Mouse (Mus musculus) E14TG2a.4 (cell line): ENCODE data around the gene Esrp2.

Experiments used
- H3K27me3 ChIP-seq: 2 replicates; pipeline ENCODE4 v1.6.1; 2014; ENCODE audit warnings: low read length, control low read depth; ENCODE audit not compliant: insufficient read depth
- H3K36me3 ChIP-seq: 2 replicates; pipeline ENCODE4 v1.6.1; 2014; ENCODE audit warnings: low read length, control low read depth; ENCODE audit not compliant: insufficient read depth
- H3K4me1 ChIP-seq: replicated peaks from 2 replicates; pipeline ENCODE4 v1.6.1; 2014; ENCODE audit warnings: low read depth, low read length, control low read depth
- H3K4me3 ChIP-seq: replicated peaks from 2 replicates; pipeline ENCODE4 v1.5.1; 2014; ENCODE audit warnings: mild to moderate bottlenecking, low read length
- H3K9me3 ChIP-seq: 2 replicates; pipeline ENCODE4 v1.6.1; 2014; ENCODE audit warnings: low read length, control low read depth
- CTCF ChIP-seq: conservative IDR thresholded peaks from 2 replicates; pipeline ENCODE4 v1.5.1; 2014; ENCODE audit warnings: low read length
- NANOG ChIP-seq: IDR thresholded peaks from 2 replicates; pipeline ENCODE4 v1.6.1; 2014; ENCODE audit warnings: borderline replicate concordance, low read length, mixed read lengths
- POU5F1 ChIP-seq: IDR thresholded peaks from 2 replicates; pipeline ENCODE4 v1.6.1; 2014; ENCODE audit warnings: low read length, borderline replicate concordance

Esrp2 gene

GRCm38 (mm10) chr8:106136156-106137130, at the start of gene Esrp2:
TSS of gene Esrp2 (minus strand) at chr8:106136974.
- H3K4me1 ChIP-seq: peaks cover 84% of the 10 kb centered on the region
- H3K4me3 ChIP-seq: peak within 1 kb of the TSS; percentile 83
- TF ChIP-seq POU5F1 (no peak), NANOG (no peak), CTCF (no peak)
- peaks cover 31% of the 10 kb centered on the region for H3K36me3 ChIP-seq
- peaks cover 40% of the 10 kb centered on the region for H3K27me3 ChIP-seq
- H3K9me3 ChIP-seq: no peaks in the 10 kb centered on the region

DNA sequence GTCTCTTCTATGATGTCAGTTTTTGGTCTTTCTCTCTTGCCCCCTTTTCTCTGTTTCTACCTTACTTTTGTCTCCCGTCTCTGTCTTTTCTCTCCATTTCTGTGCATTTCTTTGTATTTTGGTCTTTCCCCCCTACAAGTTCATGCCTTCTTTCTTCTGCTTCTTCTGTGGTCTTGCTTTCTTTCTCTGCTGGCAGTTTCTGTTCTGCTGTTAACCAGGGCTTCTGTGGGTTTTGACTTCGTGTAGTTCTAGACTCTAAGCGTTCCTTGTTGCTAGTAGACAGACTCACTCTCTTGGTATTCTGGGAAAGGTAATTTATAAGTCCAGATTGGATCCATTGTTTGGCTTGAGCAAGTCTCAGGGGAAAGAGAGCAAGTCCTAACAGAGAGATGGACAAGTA, 49.6 kb upstream of the Esrp2 start:
- Histone ChIP-seq H3K27me3 (no peaks in the 10 kb centered on the region), H3K36me3 (peaks cover 27% of the 10 kb centered on the region), H3K4me1 (no peaks in the 10 kb centered on the region), H3K9me3 (no peaks in the 10 kb centered on the region), H3K4me3 (no peak overlapping the region)
- TF ChIP-seq NANOG: no peak
- TF ChIP-seq POU5F1: no peak
- no peak for TF ChIP-seq CTCF

- TF ChIP-seq POU5F1 (no peak), NANOG (no peak), CTCF (no peak)
- no peaks in the 10 kb centered on the region for H3K4me1 ChIP-seq
Observed at GRCm38 (mm10) chr8:106185628-106186270, 49.0 kb upstream of the Esrp2 start.

GRCm38 (mm10) chr8:106178428-106178827, 41.7 kb upstream of the Esrp2 start:
- Histone ChIP-seq H3K4me1 (no peaks in the 10 kb centered on the region), H3K36me3 (peaks cover 7% of the 10 kb centered on the region), H3K9me3 (no peaks in the 10 kb centered on the region), H3K4me3 (no peak overlapping the region), H3K27me3 (no peaks in the 10 kb centered on the region)
- TF ChIP-seq NANOG (no peak), CTCF (no peak), POU5F1 (no peak)

More at GRCm38 (mm10) chr8:106185628-106186270, 49.0 kb upstream of the Esrp2 start:
- Histone ChIP-seq H3K36me3 (peaks cover 23% of the 10 kb centered on the region; the same call in 1 of the 2 replicates), H3K27me3 (no peaks in the 10 kb centered on the region), H3K4me3 (no peak overlapping the region), H3K9me3 (no peaks in the 10 kb centered on the region)

- H3K27me3 ChIP-seq: no peaks in the 10 kb centered on the region
- no peaks in the 10 kb centered on the region for H3K4me1 ChIP-seq
- no peak overlapping the region for H3K4me3 ChIP-seq
- TF ChIP-seq NANOG (no peak), CTCF (no peak), POU5F1 (no peak)
- peaks cover 7% of the 10 kb centered on the region for H3K36me3 ChIP-seq
- H3K9me3 ChIP-seq: no peaks in the 10 kb centered on the region
Observed at GRCm38 (mm10) chr8:106177594-106177993, 40.8 kb upstream of the Esrp2 start.

GRCm38 (mm10) chr8:106176891-106177290, 40.1 kb upstream of the Esrp2 start:
- no peak overlapping the region for H3K4me3 ChIP-seq
- H3K4me1 ChIP-seq: no peaks in the 10 kb centered on the region
- no peak for TF ChIP-seq NANOG
- TF ChIP-seq POU5F1: no peak
- TF ChIP-seq CTCF: no peak
- H3K9me3 ChIP-seq: no peaks in the 10 kb centered on the region
- H3K36me3 ChIP-seq: peaks cover 7% of the 10 kb centered on the region
- no peaks in the 10 kb centered on the region for H3K27me3 ChIP-seq

GRCm38 (mm10) chr8:106173566-106173965, 36.8 kb upstream of the Esrp2 start:
- Histone ChIP-seq H3K9me3 (no peaks in the 10 kb centered on the region), H3K36me3 (no peaks in the 10 kb centered on the region), H3K4me1 (peaks cover 12% of the 10 kb centered on the region), H3K27me3 (peaks cover 18% of the 10 kb centered on the region), H3K4me3 (no peak overlapping the region)
- TF ChIP-seq CTCF (no peak), NANOG (no peak), POU5F1 (no peak)

DNA sequence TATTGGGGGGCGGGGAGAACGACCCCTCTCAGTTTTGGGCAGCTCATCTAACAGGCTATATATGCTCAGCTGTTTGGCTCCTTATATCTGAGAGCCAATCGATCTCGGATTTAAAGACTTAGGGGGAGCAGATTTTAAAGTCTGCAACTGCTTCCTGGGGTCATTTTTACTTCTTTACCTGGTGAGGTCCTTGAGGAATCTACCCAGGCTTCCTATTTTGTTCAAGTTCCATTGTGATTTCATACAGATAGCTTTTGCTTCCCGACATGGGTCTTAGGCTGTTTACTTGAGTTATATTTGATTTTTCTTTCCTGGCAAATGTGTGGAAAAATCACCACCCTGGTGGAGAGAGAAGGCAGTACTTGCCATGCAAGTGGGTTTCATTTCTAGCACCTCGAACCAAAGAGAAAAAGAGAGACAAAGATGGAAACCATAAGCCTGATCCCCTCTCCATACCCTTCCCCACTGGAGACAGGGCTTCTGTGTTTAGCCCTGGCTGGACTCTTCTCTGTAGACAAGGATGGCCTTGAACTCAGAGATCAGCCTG, 33.2 kb upstream of the Esrp2 start:
- H3K36me3 ChIP-seq: peaks cover 4% of the 10 kb centered on the region
- H3K27me3 ChIP-seq: peaks cover 47% of the 10 kb centered on the region
- peak overlapping the region; percentile 88 for H3K4me3 ChIP-seq
- TF ChIP-seq NANOG (no peak), CTCF (peak; percentile 18; the same call in 1 of the 2 replicates), POU5F1 (no peak)
- no peaks in the 10 kb centered on the region for H3K9me3 ChIP-seq
- peaks cover 19% of the 10 kb centered on the region for H3K4me1 ChIP-seq
